Mouse (Mus musculus) bone marrow macrophage, adult 2 months (primary cell): ENCODE measurements around the gene Ddx42.

Experiments used
- CTCF ChIP-seq: IDR thresholded peaks from 2 replicates; pipeline ENCODE4 v1.5.1; 2012; ENCODE audit warnings: low read depth, mild to moderate bottlenecking, low read length, moderate library complexity
- POLR2A ChIP-seq: IDR thresholded peaks from 2 replicates; pipeline ENCODE4 v1.6.1; 2012; ENCODE audit warnings: mild to moderate bottlenecking, low read depth, low read length, borderline replicate concordance

- TF ChIP-seq POLR2A (no peak), CTCF (no peak)
Measured at GRCm38 (mm10) chr11:106271131-106271793, 54.5 kb downstream of the Ddx42 start.
